Mouse (Mus musculus) liver, embryonic 14.5 days (tissue): ENCODE measurements around the gene Cdc20.

Source experiments
- CTCF ChIP-seq: IDR thresholded peaks from 2 replicates; pipeline ENCODE4 v1.5.1; 2016; ENCODE audit warnings: antibody characterized with exemption, low read depth, control low read depth
- EP300 ChIP-seq: IDR thresholded peaks from 2 replicates; pipeline ENCODE4 v1.6.1; 2016; ENCODE audit warnings: antibody characterized with exemption, low read depth

GRCm38 (mm10) chr4:118395289-118395688, 41.9 kb downstream of the Cdc20 start:
- TF ChIP-seq CTCF (no peak), EP300 (no peak)
